In the genomic region with DNA sequence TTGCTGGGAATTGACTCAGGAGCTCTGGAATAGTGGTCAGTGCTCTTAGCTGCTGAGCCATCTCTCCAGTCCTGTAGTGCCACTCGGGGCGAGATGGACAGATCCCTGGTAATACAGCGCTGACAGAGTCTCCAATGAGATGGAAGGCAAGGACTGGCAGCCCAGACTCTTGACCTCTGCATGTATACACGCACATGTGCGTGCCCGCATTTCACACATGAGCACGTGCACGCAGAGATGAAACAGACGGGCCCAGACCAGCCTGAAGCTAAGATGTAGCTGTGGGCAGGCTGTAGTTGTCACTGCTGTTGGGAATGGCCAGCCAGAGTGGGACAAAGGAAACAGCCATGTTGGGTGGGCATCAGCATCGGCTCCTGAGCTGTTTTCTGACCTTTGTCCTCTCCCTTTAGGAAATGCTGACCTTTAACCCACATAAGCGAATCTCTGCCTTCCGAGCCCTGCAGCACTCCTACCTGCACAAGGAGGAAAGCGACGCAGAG, we compare ENCODE assay signal across 15 mouse cellular contexts. TPM values are rescaled to one million over a fixed set of nuclear protein-coding genes. Genes with fewer than 3 reads are reported as not detected.
DNase-seq lines count a peak whose midpoint lies in the region; ATAC-seq and TF ChIP-seq lines count a peak whose summit lies in the region.
"Had no signal": no experiment of that assay in that cellular context is flagged by ENCODE, and none has a peak within 500 bp of the region (broad histone marks: within the 10 kb centered on the region; RNA-seq: fewer than 3 reads in every experiment).

No protein-coding gene starts in this region.

- no peak overlapping the region for H3K4me3 ChIP-seq in cerebellum, adult 2 months (replicated peaks; ENCODE audit: insufficient read depth, low read depth, low read length)
- H3K4me3 ChIP-seq in hindbrain, embryonic 11.5 days (ENCODE audit: low read depth, low read length) = no peak overlapping the region
- no peak overlapping the region for H3K4me3 ChIP-seq in hindbrain, embryonic 16.5 days (ENCODE audit: low read length)
- H3K4me3 ChIP-seq in testis, adult 2 months (ENCODE audit: control insufficient read depth, low read depth, low read length) = no peak overlapping the region
- H3K4me3 ChIP-seq: heart, embryonic 12.5 days had no signal

- H3K9me3 ChIP-seq in hindbrain, embryonic 11.5 days (ENCODE audit: control insufficient read depth, low read length) = no peaks in the 10 kb centered on the region
- no peaks in the 10 kb centered on the region for H3K9me3 ChIP-seq in hindbrain, embryonic 16.5 days (ENCODE audit: control insufficient read depth, low read length)
- H3K9me3 ChIP-seq: heart, embryonic 12.5 days; hindbrain, embryonic 13.5 days had no signal

- TF ChIP-seq POLR2A in cerebellum, adult 2 months (IDR thresholded peaks at IDR 0.05; ENCODE audit: borderline replicate concordance, insufficient read depth, low read length) = no peak
- peak; percentile 19; the same call in 1 of the 2 replicates for TF ChIP-seq POLR2A in testis, adult 2 months (IDR thresholded peaks at IDR 0.05; ENCODE audit: control insufficient read depth, low read depth, low read length)

- H3K36me3 ChIP-seq in hindbrain, embryonic 11.5 days (ENCODE audit: control insufficient read depth, insufficient read depth, low read length) = peaks cover 22% of the 10 kb centered on the region
- peaks cover 38% of the 10 kb centered on the region for H3K36me3 ChIP-seq in hindbrain, embryonic 16.5 days (ENCODE audit: control insufficient read depth, insufficient read depth, low read length)
- H3K36me3 ChIP-seq in testis, adult 2 months (ENCODE audit: control insufficient read depth, insufficient read depth, low read length) = no peaks in the 10 kb centered on the region; the same call in 1 of the 2 replicates

- no peak overlapping the region for H3K9ac ChIP-seq in hindbrain, embryonic 11.5 days (ENCODE audit: low read depth, low read length)
- no peak overlapping the region for H3K9ac ChIP-seq in hindbrain, embryonic 16.5 days (ENCODE audit: low read depth, low read length)
- H3K9ac ChIP-seq: heart, embryonic 12.5 days; hindbrain, embryonic 13.5 days had no signal

- H3K4me1 ChIP-seq in cerebellum, adult 2 months (ENCODE audit: control insufficient read depth, insufficient read depth, low read length) = peaks cover 9% of the 10 kb centered on the region; the same call in 1 of the 2 replicates
- H3K4me1 ChIP-seq in hindbrain, embryonic 11.5 days (replicated peaks; ENCODE audit: control insufficient read depth, insufficient read depth, low read length) = peaks cover 4% of the 10 kb centered on the region; the same call in 1 of the 2 replicates
- H3K4me1 ChIP-seq in hindbrain, embryonic 16.5 days (ENCODE audit: control insufficient read depth, insufficient read depth, low read depth, low read length) = peaks cover 27% of the 10 kb centered on the region
- peaks cover 22% of the 10 kb centered on the region for H3K4me1 ChIP-seq in testis, adult 2 months (ENCODE audit: control insufficient read depth, insufficient read depth, low read length)

- H3K4me2 ChIP-seq in hindbrain, embryonic 11.5 days (replicated peaks; ENCODE audit: low read depth, low read length) = no peak overlapping the region
- H3K4me2 ChIP-seq in hindbrain, embryonic 16.5 days (ENCODE audit: low read length) = no peak overlapping the region
- H3K4me2 ChIP-seq: hindbrain, embryonic 13.5 days had no signal

- H3K27ac ChIP-seq in cerebellum, adult 2 months (ENCODE audit: insufficient read depth, low read length) = no peak overlapping the region
- peak overlapping the region; percentile 7; the same call in 1 of the 2 replicates for H3K27ac ChIP-seq in hindbrain, embryonic 11.5 days (ENCODE audit: low read depth, low read length)
- no peak overlapping the region for H3K27ac ChIP-seq in hindbrain, embryonic 16.5 days (ENCODE audit: low read depth, low read length)
- no peak overlapping the region for H3K27ac ChIP-seq in testis, adult 2 months (ENCODE audit: control insufficient read depth, insufficient read depth, low read depth, low read length)
- H3K27ac ChIP-seq: hindbrain, embryonic 13.5 days had no signal

- WGBS in cerebellum, adult 2 months = 86% methylated on average over 14 of the region's 14 CpGs
- 88% methylated on average over 14 of the region's 14 CpGs for WGBS in hindbrain, embryonic 11.5 days
- WGBS in hindbrain, embryonic 16.5 days = 86% methylated on average over 14 of the region's 14 CpGs

- peak; percentile 47 for DNase-seq in cerebellum, adult 11-12 months
- no peak for DNase-seq in cerebellum, adult 2 months
- DNase-seq in hindbrain, embryonic 11.5 days (ENCODE audit: low spot score) = no peak
- DNase-seq in testis, postnatal 14 days (ENCODE audit: low spot score) = no peak
- DNase-seq in right cerebral cortex, postnatal 14 days = no peak
- no peak for DNase-seq in left cerebral cortex, adult 8-10 months (ENCODE audit: low spot score in 2 of 2)
- DNase-seq: adrenal gland, postnatal 10 days; lung, adult 18-20 months; lung, postnatal 4 days; thymus, postnatal 4 days had no signal

- no peak for ATAC-seq in hindbrain, embryonic 11.5 days (ENCODE audit: low FRiP score)
- no peak for ATAC-seq in hindbrain, embryonic 16.5 days

- no peak for TF ChIP-seq CTCF in cerebellum, adult 2 months (IDR thresholded peaks at IDR 0.05; ENCODE audit: borderline replicate concordance, insufficient read depth, low read depth, low read length)
- TF ChIP-seq CTCF in testis, adult 2 months (IDR thresholded peaks at IDR 0.05; ENCODE audit: control insufficient read depth, insufficient read depth, insufficient replicate concordance, low read depth, low read length) = no peak

- H3K27me3 ChIP-seq in cerebellum, adult 2 months (ENCODE audit: control insufficient read depth, insufficient read depth, low read length) = no peaks in the 10 kb centered on the region
- no peaks in the 10 kb centered on the region for H3K27me3 ChIP-seq in hindbrain, embryonic 11.5 days (ENCODE audit: control insufficient read depth, insufficient read depth, low read length)
- no peaks in the 10 kb centered on the region for H3K27me3 ChIP-seq in hindbrain, embryonic 16.5 days (replicated peaks; ENCODE audit: control insufficient read depth, insufficient read depth, low read length)
- H3K27me3 ChIP-seq in testis, adult 2 months (ENCODE audit: control insufficient read depth, insufficient read depth, low read length) = no peaks in the 10 kb centered on the region
- H3K27me3 ChIP-seq: hindbrain, embryonic 13.5 days had no signal

RNA-seq across cellular contexts. Expression of a gene that starts 3.2 kb away (rescaled TPM):
- polyA plus RNA-seq in cerebellum, adult 2 months (2012; rRNA removed) = 141 and 143 TPM in 2 replicates
- polyA plus RNA-seq in hindbrain, embryonic 11.5 days (2014; fragmentation: Nextera tagmentation; extraction: Ambion mirVana) = 2,639 and 2,665 TPM in 2 replicates
- polyA plus RNA-seq in hindbrain, embryonic 16.5 days (2015; fragmentation: Nextera tagmentation; extraction: Ambion mirVana) = 669 and 724 TPM in 2 replicates
- polyA plus RNA-seq in testis, adult 2 months (2012; rRNA removed) = 68.4 and 70.9 TPM in 2 replicates
- total RNA-seq in left cerebral cortex, adult 8-10 months (2022) = 10 to 100 TPM; 79.8 to 91.4 (median 85.4) TPM

RNA-seq across cellular contexts. Expression of a gene that starts 3.5 kb away (rescaled TPM):
- polyA plus RNA-seq in cerebellum, adult 2 months (2012; rRNA removed) = 81.6 and 84.6 TPM in 2 replicates
- polyA plus RNA-seq in hindbrain, embryonic 11.5 days (2014; fragmentation: Nextera tagmentation; extraction: Ambion mirVana) = 111 and 140 TPM in 2 replicates
- 123 TPM in 2 replicates for polyA plus RNA-seq in hindbrain, embryonic 16.5 days (2015; fragmentation: Nextera tagmentation; extraction: Ambion mirVana)
- polyA plus RNA-seq in testis, adult 2 months (2012; rRNA removed) = 12.7 and 16.3 TPM in 2 replicates
- 10 to 100 TPM; 60.9 to 63.2 (median 62.1) TPM for total RNA-seq in left cerebral cortex, adult 8-10 months (2022)

RNA-seq across cellular contexts. Expression of a gene that starts 6.6 kb away (rescaled TPM):
- polyA plus RNA-seq in cerebellum, adult 2 months (2012; rRNA removed) = 11.8 TPM in 2 replicates
- 3.6 and 4.2 TPM in 2 replicates for polyA plus RNA-seq in hindbrain, embryonic 11.5 days (2014; fragmentation: Nextera tagmentation; extraction: Ambion mirVana)
- polyA plus RNA-seq in hindbrain, embryonic 16.5 days (2015; fragmentation: Nextera tagmentation; extraction: Ambion mirVana) = 5.2 and 6.0 TPM in 2 replicates
- polyA plus RNA-seq in testis, adult 2 months (2012; rRNA removed) = 2.1 TPM in 2 replicates
- 10 to 100 TPM; 19.8 to 21.5 (median 21.2) TPM for total RNA-seq in left cerebral cortex, adult 8-10 months (2022)

RNA-seq across cellular contexts. Expression of a gene that starts 8.5 kb away (rescaled TPM):
- polyA plus RNA-seq in cerebellum, adult 2 months (2012; rRNA removed) = 99.5 and 109 TPM in 2 replicates
- 0.68 and 1.2 TPM in 2 replicates for polyA plus RNA-seq in hindbrain, embryonic 11.5 days (2014; fragmentation: Nextera tagmentation; extraction: Ambion mirVana)
- 3.4 and 4.2 TPM in 2 replicates for polyA plus RNA-seq in hindbrain, embryonic 16.5 days (2015; fragmentation: Nextera tagmentation; extraction: Ambion mirVana)
- polyA plus RNA-seq in testis, adult 2 months (2012; rRNA removed) = 0.53 and 0.73 TPM in 2 replicates
- 100 to 1,000 TPM; 595 to 685 (median 631) TPM for total RNA-seq in left cerebral cortex, adult 8-10 months (2022)

RNA-seq across cellular contexts. Expression of a gene that starts 18.5 kb away (rescaled TPM):
- polyA plus RNA-seq in cerebellum, adult 2 months (2012; rRNA removed) = 0.19 and 0.29 TPM in 2 replicates
- polyA plus RNA-seq in hindbrain, embryonic 11.5 days (2014; fragmentation: Nextera tagmentation; extraction: Ambion mirVana) = 0.11 and 0.20 TPM in 2 replicates
- 0.12 and 0.18 TPM in 2 replicates for polyA plus RNA-seq in hindbrain, embryonic 16.5 days (2015; fragmentation: Nextera tagmentation; extraction: Ambion mirVana)
- 0.25 and 0.46 TPM in 2 replicates for polyA plus RNA-seq in testis, adult 2 months (2012; rRNA removed)
- under 1 TPM; 0.30 to 0.46 (median 0.41) TPM for total RNA-seq in left cerebral cortex, adult 8-10 months (2022)
- total RNA-seq: gastrocnemius, adult 8-10 months had no signal
